Mouse (Mus musculus): ENCODE measurements around the gene Atpif1. TPM values are rescaled to one million over a fixed set of nuclear protein-coding genes. Genes with fewer than 3 reads are reported as not detected.

The Atpif1 gene
- total and polyA plus RNA-seq, 2 experiments from 2014 or later = 800 to 1,681 TPM

GRCm38 (mm10) chr4:132512080-132512479 lies 21.4 kb downstream of the Atpif1 start:
- H3K4me2 ChIP-seq (ENCODE audit: low read depth, low read length, poor library complexity, severe bottlenecking) = no peak overlapping the region
- DNase-seq (ENCODE audit: low spot score) = no peak
- 74% methylated on average over 3 of the region's 3 CpGs for WGBS

GRCm38 (mm10) chr4:132510352-132510798 lies 23.1 kb downstream of the Atpif1 start, which contains the start of gene Sesn2:
Sesn2 (minus strand) TSS chr4:132510501.
- peak within 1 kb of the TSS; percentile 87 for H3K4me3 ChIP-seq (ENCODE audit: low read depth, low read length)
- H3K4me1 ChIP-seq (ENCODE audit: insufficient read depth, low read length) = no peaks in the 10 kb centered on the region
- no peaks in the 10 kb centered on the region for H3K27me3 ChIP-seq (ENCODE audit: insufficient read depth, low read length)
- peak within 1 kb of the TSS; percentile 70 for H3K9ac ChIP-seq (replicated peaks; ENCODE audit: low read length, poor library complexity, severe bottlenecking)
- H3K27ac ChIP-seq (ENCODE audit: low read depth, low read length) = peak within 1 kb of the TSS; percentile 65
- WGBS = 0% methylated on average over 23 of the region's 32 CpGs
- no peaks in the 10 kb centered on the region for H3K36me3 ChIP-seq (ENCODE audit: insufficient read depth, low read length)
- no peak for TF ChIP-seq CTCF (IDR thresholded peaks at IDR 0.05)
- no peaks in the 10 kb centered on the region for H3K9me3 ChIP-seq (ENCODE audit: low read length)
- DNase-seq (ENCODE audit: low spot score) (peak; percentile 99), ATAC-seq (ENCODE audit: low FRiP score) (peak; percentile 93)
- H3K4me2 ChIP-seq (ENCODE audit: low read depth, low read length, poor library complexity, severe bottlenecking) = peak within 1 kb of the TSS; percentile 78

More at GRCm38 (mm10) chr4:132512080-132512479, 21.4 kb downstream of the Atpif1 start:
- no peaks in the 10 kb centered on the region for H3K27me3 ChIP-seq (ENCODE audit: insufficient read depth, low read length)
- no peaks in the 10 kb centered on the region for H3K36me3 ChIP-seq (ENCODE audit: insufficient read depth, low read length)
- H3K4me3 ChIP-seq (ENCODE audit: low read depth, low read length) = no peak overlapping the region
- ATAC-seq (ENCODE audit: low FRiP score) = no peak
- H3K9ac ChIP-seq (replicated peaks; ENCODE audit: low read length, poor library complexity, severe bottlenecking) = no peak overlapping the region
- H3K4me1 ChIP-seq (ENCODE audit: insufficient read depth, low read length) = no peaks in the 10 kb centered on the region
- no peaks in the 10 kb centered on the region for H3K9me3 ChIP-seq (ENCODE audit: low read length)
- no peak overlapping the region for H3K27ac ChIP-seq (ENCODE audit: low read depth, low read length)
- no peak for TF ChIP-seq CTCF (IDR thresholded peaks at IDR 0.05)

DNA sequence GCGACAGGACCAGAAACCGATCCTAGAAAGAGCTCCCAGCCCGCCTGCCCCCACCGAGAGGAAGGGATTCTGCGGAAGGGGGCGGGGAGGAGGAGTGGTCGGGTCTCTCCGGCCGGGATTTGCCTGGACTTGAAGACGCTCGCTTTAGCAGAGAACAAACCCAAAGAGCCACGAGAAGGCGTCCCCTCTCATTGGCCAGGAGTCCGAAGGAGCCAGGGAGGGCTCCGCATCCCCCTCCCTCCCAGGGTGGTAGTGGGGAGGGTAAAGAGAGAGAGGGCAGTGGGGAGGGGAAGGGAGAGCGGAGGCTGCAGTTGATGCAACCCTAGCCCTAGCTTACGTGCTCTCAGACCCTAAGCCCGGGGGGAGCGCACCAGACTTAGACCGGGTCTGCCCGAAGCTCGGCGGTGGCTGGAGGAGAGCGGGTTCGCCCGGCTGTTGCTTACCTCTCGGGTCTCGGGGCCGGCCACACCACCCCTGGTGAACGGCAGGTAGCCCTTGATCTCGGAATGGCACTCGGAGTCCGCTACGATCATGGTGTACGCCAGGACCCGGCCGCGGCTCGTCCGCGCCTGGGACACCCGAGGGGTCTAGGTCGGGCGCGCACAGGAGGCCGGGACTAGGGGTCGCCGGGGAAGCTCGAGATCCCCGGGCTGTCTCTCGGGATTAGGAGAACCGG lies 23.7 kb downstream of the Atpif1 start:
- peak overlapping the region; percentile 78 for H3K4me2 ChIP-seq (ENCODE audit: low read depth, low read length, poor library complexity, severe bottlenecking)
- no peak for TF ChIP-seq CTCF (IDR thresholded peaks at IDR 0.05)
- WGBS = under 1% methylated on average over 49 of the region's 52 CpGs
- no peaks in the 10 kb centered on the region for H3K9me3 ChIP-seq (ENCODE audit: low read length)
- H3K36me3 ChIP-seq (ENCODE audit: insufficient read depth, low read length) = no peaks in the 10 kb centered on the region
- peak overlapping the region; percentile 65 for H3K27ac ChIP-seq (ENCODE audit: low read depth, low read length)
- H3K4me1 ChIP-seq (ENCODE audit: insufficient read depth, low read length) = no peaks in the 10 kb centered on the region
- DNase-seq (ENCODE audit: low spot score) (peak; percentile 89), ATAC-seq (ENCODE audit: low FRiP score) (peak; percentile 70)
- H3K4me3 ChIP-seq (ENCODE audit: low read depth, low read length) = peak overlapping the region; percentile 87
- peak overlapping the region; percentile 70 for H3K9ac ChIP-seq (replicated peaks; ENCODE audit: low read length, poor library complexity, severe bottlenecking)
- H3K27me3 ChIP-seq (ENCODE audit: insufficient read depth, low read length) = no peaks in the 10 kb centered on the region

GRCm38 (mm10) chr4:132507210-132507609 lies 26.2 kb downstream of the Atpif1 start:
- 38% methylated on average over 2 of the region's 2 CpGs for WGBS
- TF ChIP-seq CTCF (IDR thresholded peaks at IDR 0.05) = no peak

DNA sequence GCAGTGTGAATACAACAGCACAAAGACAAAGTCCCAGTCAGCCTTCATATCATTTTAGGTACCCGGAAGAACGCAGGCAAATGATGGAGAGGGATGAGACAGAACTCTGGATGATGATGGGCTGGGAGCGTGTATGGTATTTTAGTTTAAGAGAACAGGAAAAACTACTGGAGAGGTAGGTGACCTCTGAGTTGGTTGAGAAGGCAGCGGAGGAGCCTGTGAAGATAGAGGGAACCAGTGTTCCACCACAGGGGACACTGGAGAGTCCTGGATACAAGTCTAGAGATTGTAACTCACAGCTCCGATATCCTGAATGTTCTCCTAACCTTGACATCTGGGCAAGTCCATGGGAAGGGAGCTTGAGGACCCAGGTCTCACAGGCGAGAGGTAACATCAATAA lies 27.2 kb downstream of the Atpif1 start:
- no peak overlapping the region for H3K27ac ChIP-seq (ENCODE audit: low read depth, low read length)
- whole genome bisulfite sequencing = 84% methylated on average over 6 of the region's 6 CpGs
- no peak for DNase-seq (ENCODE audit: low spot score)
- no peaks in the 10 kb centered on the region for H3K4me1 ChIP-seq (ENCODE audit: insufficient read depth, low read length)
- TF ChIP-seq CTCF (IDR thresholded peaks at IDR 0.05) = no peak
- H3K9me3 ChIP-seq (ENCODE audit: low read length) = no peaks in the 10 kb centered on the region
- no peaks in the 10 kb centered on the region for H3K36me3 ChIP-seq (ENCODE audit: insufficient read depth, low read length)
- no peak overlapping the region for H3K4me3 ChIP-seq (ENCODE audit: low read depth, low read length)
- H3K27me3 ChIP-seq (ENCODE audit: insufficient read depth, low read length) = no peaks in the 10 kb centered on the region
- H3K9ac ChIP-seq (replicated peaks; ENCODE audit: low read length, poor library complexity, severe bottlenecking) = no peak overlapping the region
- H3K4me2 ChIP-seq (ENCODE audit: low read depth, low read length, poor library complexity, severe bottlenecking) = no peak overlapping the region
- ATAC-seq (ENCODE audit: low FRiP score) = no peak

More at GRCm38 (mm10) chr4:132507210-132507609, 26.2 kb downstream of the Atpif1 start:
- H3K4me2 ChIP-seq (ENCODE audit: low read depth, low read length, poor library complexity, severe bottlenecking) = no peak overlapping the region
- H3K27me3 ChIP-seq (ENCODE audit: insufficient read depth, low read length) = no peaks in the 10 kb centered on the region
- ATAC-seq (ENCODE audit: low FRiP score) (no peak), DNase-seq (ENCODE audit: low spot score) (no peak)
- H3K36me3 ChIP-seq (ENCODE audit: insufficient read depth, low read length) = no peaks in the 10 kb centered on the region
- no peak overlapping the region for H3K4me3 ChIP-seq (ENCODE audit: low read depth, low read length)
- H3K27ac ChIP-seq (ENCODE audit: low read depth, low read length) = no peak overlapping the region
- H3K9ac ChIP-seq (replicated peaks; ENCODE audit: low read length, poor library complexity, severe bottlenecking) = no peak overlapping the region
- H3K9me3 ChIP-seq (ENCODE audit: low read length) = no peaks in the 10 kb centered on the region
- H3K4me1 ChIP-seq (ENCODE audit: insufficient read depth, low read length) = no peaks in the 10 kb centered on the region

GRCm38 (mm10) chr4:132505800-132506199 lies 27.7 kb downstream of the Atpif1 start:
- no peaks in the 10 kb centered on the region for H3K27me3 ChIP-seq (ENCODE audit: insufficient read depth, low read length)
- H3K36me3 ChIP-seq (ENCODE audit: insufficient read depth, low read length) = no peaks in the 10 kb centered on the region
- no peak overlapping the region for H3K9ac ChIP-seq (replicated peaks; ENCODE audit: low read length, poor library complexity, severe bottlenecking)
- H3K9me3 ChIP-seq (ENCODE audit: low read length) = no peaks in the 10 kb centered on the region
- H3K4me3 ChIP-seq (ENCODE audit: low read depth, low read length) = no peak overlapping the region
- H3K4me1 ChIP-seq (ENCODE audit: insufficient read depth, low read length) = no peaks in the 10 kb centered on the region
- no peak for TF ChIP-seq CTCF (IDR thresholded peaks at IDR 0.05)
- DNase-seq (ENCODE audit: low spot score) = no peak
- 29% methylated on average over 10 of the region's 10 CpGs for WGBS
- H3K27ac ChIP-seq (ENCODE audit: low read depth, low read length) = no peak overlapping the region
- H3K4me2 ChIP-seq (ENCODE audit: low read depth, low read length, poor library complexity, severe bottlenecking) = no peak overlapping the region
- no peak for ATAC-seq (ENCODE audit: low FRiP score)
